Mouse (Mus musculus): ENCODE data around the gene Parp9.
"Not testable (repeated sequence)": the region's sequence is repeated elsewhere in the genome, so short reads cannot be mapped to it uniquely, and the experiment has no call there.

DNA sequence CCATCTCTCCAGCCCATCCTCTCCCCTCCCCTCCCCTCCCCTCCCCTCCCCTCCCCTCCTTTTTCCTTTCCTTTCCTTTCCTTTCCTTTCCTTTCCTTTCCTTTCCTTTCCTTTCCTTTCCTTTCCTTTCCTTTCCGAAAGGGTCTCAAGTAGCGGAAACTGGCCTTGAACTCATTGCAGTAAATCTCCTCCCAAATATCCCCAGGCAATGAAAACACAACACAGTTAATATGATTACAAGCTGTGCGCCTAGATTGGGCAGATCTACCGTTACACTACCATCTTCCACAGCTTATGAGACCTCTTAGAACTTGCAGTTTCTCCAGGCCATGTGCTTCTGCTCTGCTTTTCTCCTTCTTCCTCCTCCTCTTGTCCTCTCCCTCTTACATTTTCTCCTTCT is 27.7 kb downstream of the Parp9 start:
- not testable (repeated sequence) for TF ChIP-seq CTCF (IDR thresholded peaks at IDR 0.05); POLR2A (IDR thresholded peaks at IDR 0.05; ENCODE audit: insufficient read depth, low read depth, low read length); EP300 (IDR thresholded peaks at IDR 0.05; ENCODE audit: insufficient read depth, low read depth, low read length)

Measured in heart, adult 2 months (tissue).